Comparison of ENCODE assay signal across 7 mouse cellular contexts in the genomic region with DNA sequence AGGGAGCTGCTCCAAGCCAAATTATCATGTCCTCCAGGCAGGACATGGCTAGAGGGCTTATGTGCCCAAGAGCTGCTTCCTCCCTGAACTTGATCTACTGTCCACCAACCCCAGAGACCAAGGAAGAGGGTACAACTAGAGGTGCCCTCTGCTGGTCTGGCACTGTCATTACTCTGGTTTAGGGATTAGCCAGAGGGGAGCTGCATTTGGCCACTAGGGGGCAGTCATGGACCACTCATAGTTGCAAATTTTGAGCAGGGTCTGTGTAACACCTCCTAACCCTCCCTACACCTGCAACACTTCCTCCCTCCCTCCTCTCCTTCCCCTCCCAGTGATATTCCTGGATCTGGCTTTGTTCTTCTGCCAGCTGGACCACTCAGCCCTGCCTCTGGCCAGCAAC. TPM values are rescaled to one million over a fixed set of nuclear protein-coding genes. Genes with fewer than 3 reads are reported as not detected.
DNase-seq lines count a peak whose midpoint lies in the region; ATAC-seq and TF ChIP-seq lines count a peak whose summit lies in the region.

No protein-coding gene starts in this region.

- peak; percentile 68 to 73 for DNase-seq in cerebellum, postnatal 36 days
- DNase-seq in gastrocnemius, adult 8-10 months (ENCODE audit: low spot score in 2 of 2) = peak; percentile 72 to 76
- peak; percentile 76 to 83 for DNase-seq in left cerebral cortex, postnatal 36 days (ENCODE audit: low spot score in 2 of 2)

- no peaks in the 10 kb centered on the region for H3K9me3 ChIP-seq in intestine, embryonic 15.5 days
- no peaks in the 10 kb centered on the region for H3K9me3 ChIP-seq in midbrain, embryonic 13.5 days

- H3K27ac ChIP-seq in intestine, embryonic 15.5 days = no peak overlapping the region
- no peak overlapping the region for H3K27ac ChIP-seq in midbrain, embryonic 13.5 days
- no peak overlapping the region for H3K27ac ChIP-seq in small intestine, adult 2 months (ENCODE audit: insufficient read depth, low read depth, low read length)

- ATAC-seq in activated CD4-positive, CD25-positive, alpha-beta regulatory T cell, adult 4 months = peak; percentile 80
- ATAC-seq in intestine, embryonic 15.5 days = peak; percentile 19; the same call in 1 of the 2 replicates
- peak; percentile 13 for ATAC-seq in midbrain, embryonic 13.5 days

- TF ChIP-seq POLR2A in small intestine, adult 2 months (IDR thresholded peaks at IDR 0.05; ENCODE audit: low read depth, low read length) = no peak

- no peaks in the 10 kb centered on the region for H3K27me3 ChIP-seq in intestine, embryonic 15.5 days (replicated peaks)
- H3K27me3 ChIP-seq in midbrain, embryonic 13.5 days = peaks cover 5% of the 10 kb centered on the region; the same call in 1 of the 2 replicates
- H3K27me3 ChIP-seq in small intestine, adult 2 months (ENCODE audit: control insufficient read depth, insufficient read depth, low read length) = no peaks in the 10 kb centered on the region

- no peak overlapping the region for H3K9ac ChIP-seq in intestine, embryonic 15.5 days
- no peak overlapping the region for H3K9ac ChIP-seq in midbrain, embryonic 13.5 days (replicated peaks)

- no peak overlapping the region for H3K4me2 ChIP-seq in intestine, embryonic 15.5 days (replicated peaks)
- no peak overlapping the region for H3K4me2 ChIP-seq in midbrain, embryonic 13.5 days (replicated peaks)

- peaks cover 19% of the 10 kb centered on the region for H3K36me3 ChIP-seq in intestine, embryonic 15.5 days
- H3K36me3 ChIP-seq in midbrain, embryonic 13.5 days = no peaks in the 10 kb centered on the region
- H3K36me3 ChIP-seq in small intestine, adult 2 months (ENCODE audit: control insufficient read depth, insufficient read depth, low read length) = peaks cover 13% of the 10 kb centered on the region

- H3K4me1 ChIP-seq in intestine, embryonic 15.5 days (replicated peaks) = peaks cover 17% of the 10 kb centered on the region
- H3K4me1 ChIP-seq in midbrain, embryonic 13.5 days (replicated peaks) = peaks cover 23% of the 10 kb centered on the region
- H3K4me1 ChIP-seq in small intestine, adult 2 months (ENCODE audit: control insufficient read depth, insufficient read depth, insufficient read length, low read length) = no peaks in the 10 kb centered on the region

- intact Hi-C loops in left cerebral cortex, postnatal 36 days (cut with DNase I) = loop anchor here (2.0 kb wide), 2 partner anchors 126 to 208 kb away; no protein-coding TSS in a partner anchor

- peak; percentile 99; the same call in 1 of the 2 replicates for TF ChIP-seq CTCF in small intestine, adult 2 months (IDR thresholded peaks at IDR 0.05; ENCODE audit: extremely low read depth, insufficient read length, insufficient replicate concordance, low read depth, low read length)

- H3K4me3 ChIP-seq in intestine, embryonic 15.5 days (replicated peaks) = no peak overlapping the region
- H3K4me3 ChIP-seq in midbrain, embryonic 13.5 days (replicated peaks) = no peak overlapping the region
- no peak overlapping the region for H3K4me3 ChIP-seq in small intestine, adult 2 months (ENCODE audit: low read depth, low read length)

RNA-seq across cellular contexts. Expression of a gene that starts 2.1 kb away (rescaled TPM):
- 10 to 100 TPM; 15.9 to 22.1 TPM for polyA plus RNA-seq in activated CD4-positive, CD25-positive, alpha-beta regulatory T cell, adult 4 months (2017; shearing (Covaris generic))
- total RNA-seq in gastrocnemius, adult 8-10 months (2022) = 1 to 10 TPM in 2 of 4 experiments, not detected in 2; 3.8 to 4.1 TPM
- 3.5 and 5.7 TPM in 2 replicates for polyA plus RNA-seq in intestine, embryonic 15.5 days (2015; fragmentation: Nextera tagmentation; extraction: Ambion mirVana)
- 1 to 10 TPM in 1 of 2 experiments, not detected in 1; 1.7 TPM for total RNA-seq in left cerebral cortex, postnatal 36 days (2021)
- not detected in 2 replicates for polyA plus RNA-seq in midbrain, embryonic 13.5 days (2015; fragmentation: Nextera tagmentation; extraction: Ambion mirVana)
- 0.51 TPM in 1 of 2 replicates, not detected in the other for polyA plus RNA-seq in small intestine, adult 2 months (2012; rRNA removed)

RNA-seq across cellular contexts. Expression of a gene that starts 8.7 kb away (rescaled TPM):
- 10 to 100 TPM; 13.4 to 18.5 TPM for polyA plus RNA-seq in activated CD4-positive, CD25-positive, alpha-beta regulatory T cell, adult 4 months (2017; shearing (Covaris generic))
- 10 to 100 TPM; 15.2 to 22.9 (median 18.4) TPM for total RNA-seq in gastrocnemius, adult 8-10 months (2022)
- 15.4 and 16.6 TPM in 2 replicates for polyA plus RNA-seq in intestine, embryonic 15.5 days (2015; fragmentation: Nextera tagmentation; extraction: Ambion mirVana)
- 100 to 1,000 TPM; 349 to 377 TPM for total RNA-seq in left cerebral cortex, postnatal 36 days (2021)
- polyA plus RNA-seq in midbrain, embryonic 13.5 days (2015; fragmentation: Nextera tagmentation; extraction: Ambion mirVana) = 16.6 and 18.9 TPM in 2 replicates
- polyA plus RNA-seq in small intestine, adult 2 months (2012; rRNA removed) = 11.4 and 17.6 TPM in 2 replicates

Comparison
In these comparisons a context has a peak if more than half of its experiments do, and no peak if none do; other contexts are left out.
1. ATAC-seq: peak in every context shown above with its lines; median percentile 80 in activated CD4-positive, CD25-positive, alpha-beta regulatory T cell, adult 4 months; 19 in intestine, embryonic 15.5 days; 13 in midbrain, embryonic 13.5 days.